Mouse (Mus musculus): Measurements from ENCODE around the gene Faah. TPM values are rescaled to one million over a fixed set of nuclear protein-coding genes. Genes with fewer than 3 reads are reported as not detected.

The Faah gene
- polyA plus RNA-seq, 1 experiment from 2014 or later, result 13.8 TPM

DNA sequence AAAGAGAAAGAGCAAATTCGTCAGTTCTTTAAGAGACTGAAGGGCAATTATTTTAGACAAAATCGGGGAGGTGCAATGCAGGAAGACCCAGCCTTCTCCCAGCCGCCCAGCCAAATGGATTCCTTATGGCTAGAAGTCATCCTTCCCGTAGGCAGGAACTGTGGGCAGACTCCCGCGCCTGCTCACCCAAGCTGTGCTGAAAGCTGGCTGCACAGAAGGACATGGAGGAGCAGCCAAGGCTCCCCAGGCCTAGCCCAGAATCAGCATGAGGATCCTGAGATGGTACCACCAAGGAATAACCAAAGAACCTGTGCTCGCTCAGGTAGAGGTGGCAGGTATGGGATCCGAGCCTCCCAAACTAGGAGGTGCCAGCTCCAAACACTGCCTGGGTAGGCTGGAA, 1.7 kb downstream of the Faah start:
- no peak for TF ChIP-seq CTCF (IDR thresholded peaks at IDR 0.05; ENCODE audit: low read depth)
- H3K36me3 ChIP-seq (ENCODE audit: insufficient read depth, low read length), result no peaks in the 10 kb centered on the region
- no peak overlapping the region for H3K9ac ChIP-seq (ENCODE audit: low read depth, low read length)
- peak overlapping the region; percentile 97 for H3K4me2 ChIP-seq (ENCODE audit: low read length)
- 39% methylated on average over 8 of the region's 8 CpGs for WGBS
- H3K27me3 ChIP-seq (ENCODE audit: insufficient read depth, low read length), result peaks cover 12% of the 10 kb centered on the region; the same call in 1 of the 2 replicates
- ATAC-seq (replicated peaks; ENCODE audit: low FRiP score, low read depth), result no peak
- no peak for DNase-seq (ENCODE audit: low spot score)
- H3K4me1 ChIP-seq (replicated peaks; ENCODE audit: insufficient read depth, low read length), result no peaks in the 10 kb centered on the region; the same call in 1 of the 2 replicates
- H3K27ac ChIP-seq, result no peak overlapping the region
- H3K9me3 ChIP-seq (replicated peaks; ENCODE audit: low read length), result no peaks in the 10 kb centered on the region
- no peak overlapping the region for H3K4me3 ChIP-seq (replicated peaks; ENCODE audit: low read depth, low read length)

DNA sequence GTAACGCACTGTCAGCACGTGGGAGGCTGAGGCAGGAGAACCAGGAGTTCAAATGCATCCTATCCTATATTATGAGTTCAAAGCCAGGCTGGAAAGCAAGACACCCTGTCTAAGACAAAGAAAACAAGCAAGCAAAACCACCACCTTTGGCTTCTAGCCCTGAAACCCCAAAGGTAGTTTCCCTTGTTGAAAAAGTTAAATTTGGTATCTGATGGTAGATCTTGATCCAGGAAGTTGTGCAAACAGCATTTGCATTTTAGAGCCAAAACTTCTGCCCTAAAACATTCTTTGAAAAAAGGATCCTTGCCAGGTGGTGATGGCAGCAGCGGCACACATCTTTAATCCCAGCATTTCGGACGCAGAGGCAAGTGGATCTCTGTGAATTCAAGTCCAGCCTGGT, 2.2 kb downstream of the Faah start:
- DNase-seq (ENCODE audit: low spot score) (no peak), ATAC-seq (replicated peaks; ENCODE audit: low FRiP score, low read depth) (no peak)
- no peak overlapping the region for H3K27ac ChIP-seq
- no peak overlapping the region for H3K9ac ChIP-seq (ENCODE audit: low read depth, low read length)
- no peaks in the 10 kb centered on the region for H3K36me3 ChIP-seq (ENCODE audit: insufficient read depth, low read length)
- H3K9me3 ChIP-seq (replicated peaks; ENCODE audit: low read length), result no peaks in the 10 kb centered on the region
- TF ChIP-seq CTCF (IDR thresholded peaks at IDR 0.05; ENCODE audit: low read depth), result no peak
- H3K4me3 ChIP-seq (replicated peaks; ENCODE audit: low read depth, low read length), result no peak overlapping the region
- H3K4me2 ChIP-seq (ENCODE audit: low read length), result no peak overlapping the region
- 78% methylated on average over 5 of the region's 5 CpGs for WGBS
- no peaks in the 10 kb centered on the region; the same call in 1 of the 2 replicates for H3K4me1 ChIP-seq (replicated peaks; ENCODE audit: insufficient read depth, low read length)
- peaks cover 12% of the 10 kb centered on the region; the same call in 1 of the 2 replicates for H3K27me3 ChIP-seq (ENCODE audit: insufficient read depth, low read length)

DNA sequence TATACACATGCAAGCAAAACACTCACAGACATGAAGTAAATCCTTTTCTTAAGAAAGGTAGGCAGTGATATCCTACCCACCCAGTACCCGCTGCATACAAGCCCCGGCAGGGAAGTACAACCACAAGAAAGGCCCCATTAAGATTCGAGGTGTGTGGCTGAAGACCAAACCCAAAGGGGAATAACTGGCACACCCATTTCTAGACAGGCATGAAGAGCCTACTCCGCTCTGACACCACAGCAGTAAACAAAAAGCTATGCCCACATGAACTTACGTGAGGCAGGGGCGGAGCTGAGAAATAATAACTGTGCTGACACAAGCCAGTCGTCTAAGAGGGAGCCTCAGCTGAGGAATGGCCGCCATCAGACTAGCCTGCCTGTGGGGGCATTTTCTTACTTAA, 7.5 kb downstream of the Faah start:
- no peaks in the 10 kb centered on the region for H3K36me3 ChIP-seq (ENCODE audit: insufficient read depth, low read length)
- DNase-seq (ENCODE audit: low spot score) (no peak), ATAC-seq (replicated peaks; ENCODE audit: low FRiP score, low read depth) (no peak)

DNA sequence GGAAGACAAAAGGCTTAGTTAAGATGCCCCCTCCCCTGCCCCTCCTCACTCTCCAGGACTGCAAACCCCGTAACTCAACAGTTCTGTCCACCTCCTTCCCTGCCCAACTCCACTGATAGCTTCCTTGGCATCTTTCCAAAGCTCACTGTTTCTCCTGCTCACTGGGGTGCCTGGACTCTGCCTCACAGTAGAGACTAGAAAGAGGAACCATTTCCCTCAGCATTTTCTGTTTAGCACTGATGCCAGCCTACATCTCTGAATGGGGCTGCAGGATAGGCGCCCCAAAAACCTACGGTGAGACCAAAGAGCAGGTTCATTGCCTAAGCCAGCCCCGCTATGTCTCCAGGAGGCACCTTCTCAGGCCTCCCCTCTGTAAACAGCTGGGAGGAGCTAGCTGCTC, 16.5 kb downstream of the Faah start:
- Histone ChIP-seq H3K4me1 (replicated peaks; ENCODE audit: insufficient read depth, low read length) (no peaks in the 10 kb centered on the region), H3K4me3 (replicated peaks; ENCODE audit: low read depth, low read length) (no peak overlapping the region), H3K36me3 (ENCODE audit: insufficient read depth, low read length) (no peaks in the 10 kb centered on the region), H3K27me3 (ENCODE audit: insufficient read depth, low read length) (no peaks in the 10 kb centered on the region), H3K4me2 (ENCODE audit: low read length) (no peak overlapping the region), H3K27ac (no peak overlapping the region), H3K9ac (ENCODE audit: low read depth, low read length) (no peak overlapping the region), H3K9me3 (replicated peaks; ENCODE audit: low read length) (no peaks in the 10 kb centered on the region)
- TF ChIP-seq CTCF (IDR thresholded peaks at IDR 0.05; ENCODE audit: low read depth), result no peak
- WGBS, result 70% methylated on average over 4 of the region's 4 CpGs
- ATAC-seq (replicated peaks; ENCODE audit: low FRiP score, low read depth), result no peak
- DNase-seq (ENCODE audit: low spot score), result no peak

More for the DNA sequence above, 7.5 kb downstream of the Faah start:
- TF ChIP-seq CTCF (IDR thresholded peaks at IDR 0.05; ENCODE audit: low read depth), result no peak
- WGBS, result 79% methylated on average over 8 of the region's 8 CpGs
- no peak overlapping the region for H3K4me2 ChIP-seq (ENCODE audit: low read length)
- H3K4me1 ChIP-seq (replicated peaks; ENCODE audit: insufficient read depth, low read length), result 0 out of 2 replicates have a peak, but pooled peaks cover 3% of the 10 kb centered on the region
- no peak overlapping the region for H3K4me3 ChIP-seq (replicated peaks; ENCODE audit: low read depth, low read length)
- H3K27ac ChIP-seq, result no peak overlapping the region
- no peak overlapping the region for H3K9ac ChIP-seq (ENCODE audit: low read depth, low read length)
- H3K27me3 ChIP-seq (ENCODE audit: insufficient read depth, low read length), result no peaks in the 10 kb centered on the region; the same call in 1 of the 2 replicates
- no peaks in the 10 kb centered on the region for H3K9me3 ChIP-seq (replicated peaks; ENCODE audit: low read length)

DNA sequence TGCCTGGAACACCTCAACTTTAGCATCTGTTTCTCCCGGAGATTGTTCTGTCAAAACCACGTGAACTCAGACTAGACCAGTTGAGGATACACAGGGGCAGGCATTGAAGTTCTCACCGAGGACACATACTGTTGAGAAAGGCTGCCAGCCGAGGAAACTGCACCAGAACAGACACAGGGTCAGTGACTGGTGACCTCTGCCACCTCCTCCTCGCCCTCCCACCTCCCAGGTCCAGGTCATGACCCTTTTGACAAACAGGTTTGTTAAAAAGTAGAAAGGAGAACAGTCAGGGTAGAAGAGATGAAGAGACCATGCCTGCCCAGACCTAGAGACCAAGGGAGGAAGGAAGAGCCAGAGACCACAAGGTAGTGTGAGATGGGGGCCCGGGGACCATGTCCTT, 17.1 kb downstream of the Faah start:
- no peak for TF ChIP-seq CTCF (IDR thresholded peaks at IDR 0.05; ENCODE audit: low read depth)
- Histone ChIP-seq H3K9ac (ENCODE audit: low read depth, low read length) (no peak overlapping the region), H3K27ac (no peak overlapping the region), H3K4me3 (replicated peaks; ENCODE audit: low read depth, low read length) (no peak overlapping the region), H3K27me3 (ENCODE audit: insufficient read depth, low read length) (no peaks in the 10 kb centered on the region), H3K36me3 (ENCODE audit: insufficient read depth, low read length) (no peaks in the 10 kb centered on the region), H3K4me2 (ENCODE audit: low read length) (no peak overlapping the region), H3K9me3 (replicated peaks; ENCODE audit: low read length) (no peaks in the 10 kb centered on the region), H3K4me1 (replicated peaks; ENCODE audit: insufficient read depth, low read length) (no peaks in the 10 kb centered on the region)
- DNase-seq (ENCODE audit: low spot score), result no peak
- 50% methylated on average over 6 of the region's 6 CpGs for WGBS
- no peak for ATAC-seq (replicated peaks; ENCODE audit: low FRiP score, low read depth)

DNA sequence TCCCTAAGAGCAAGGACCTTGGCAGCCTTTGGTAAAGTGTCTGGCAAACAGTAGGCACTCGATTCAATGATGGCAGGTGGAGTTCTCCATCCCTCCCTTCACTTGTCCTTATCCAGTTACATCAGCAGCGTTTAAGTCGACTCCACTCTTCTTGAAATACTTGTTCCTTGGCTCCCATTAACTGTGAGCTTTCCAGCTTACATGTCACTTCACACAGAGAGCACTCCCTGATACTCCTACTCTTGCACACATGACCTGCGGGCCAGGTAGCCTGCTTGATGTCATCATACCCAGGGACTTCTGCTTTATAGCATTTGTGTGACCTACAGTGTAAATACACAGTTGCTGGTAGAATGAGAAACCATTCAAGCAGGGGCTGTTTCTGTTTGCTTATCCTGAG, 21.0 kb downstream of the Faah start:
- Histone ChIP-seq H3K4me3 (replicated peaks; ENCODE audit: low read depth, low read length) (no peak overlapping the region), H3K27ac (no peak overlapping the region), H3K4me2 (ENCODE audit: low read length) (no peak overlapping the region), H3K9me3 (replicated peaks; ENCODE audit: low read length) (no peaks in the 10 kb centered on the region), H3K9ac (ENCODE audit: low read depth, low read length) (no peak overlapping the region), H3K4me1 (replicated peaks; ENCODE audit: insufficient read depth, low read length) (no peaks in the 10 kb centered on the region), H3K36me3 (ENCODE audit: insufficient read depth, low read length) (no peaks in the 10 kb centered on the region), H3K27me3 (ENCODE audit: insufficient read depth, low read length) (no peaks in the 10 kb centered on the region)
- ATAC-seq (replicated peaks; ENCODE audit: low FRiP score, low read depth) (no peak), DNase-seq (ENCODE audit: low spot score) (no peak)
- 62% methylated on average over 4 of the region's 4 CpGs for WGBS
- TF ChIP-seq CTCF (IDR thresholded peaks at IDR 0.05; ENCODE audit: low read depth), result no peak

DNA sequence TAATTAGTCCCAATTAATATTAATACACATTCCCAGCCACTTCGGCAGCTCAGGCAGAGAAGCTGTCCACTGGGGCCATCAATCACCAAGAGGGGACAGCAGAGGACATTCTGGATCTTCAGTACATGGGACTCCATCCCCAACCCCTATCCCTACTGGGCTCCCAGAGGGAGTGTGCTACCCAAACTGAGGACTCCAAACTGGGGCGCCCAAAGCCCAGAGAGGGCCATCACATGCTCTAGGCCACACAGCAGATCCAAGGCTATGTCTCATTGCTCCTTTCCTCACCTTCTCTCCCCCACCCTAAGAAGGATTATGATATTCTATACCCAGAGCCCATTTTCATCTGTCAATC, 22.4 kb downstream of the Faah start:
- H3K4me3 ChIP-seq (replicated peaks; ENCODE audit: low read depth, low read length), result no peak overlapping the region
- H3K27me3 ChIP-seq (ENCODE audit: insufficient read depth, low read length), result no peaks in the 10 kb centered on the region
- H3K4me2 ChIP-seq (ENCODE audit: low read length), result no peak overlapping the region
- no peak overlapping the region for H3K9ac ChIP-seq (ENCODE audit: low read depth, low read length)
- TF ChIP-seq CTCF (IDR thresholded peaks at IDR 0.05; ENCODE audit: low read depth), result no peak
- WGBS, result 77% methylated on average over 2 of the region's 2 CpGs
- H3K36me3 ChIP-seq (ENCODE audit: insufficient read depth, low read length), result no peaks in the 10 kb centered on the region
- H3K27ac ChIP-seq, result no peak overlapping the region
- no peak for DNase-seq (ENCODE audit: low spot score)
- ATAC-seq (replicated peaks; ENCODE audit: low FRiP score, low read depth), result no peak
- no peaks in the 10 kb centered on the region for H3K4me1 ChIP-seq (replicated peaks; ENCODE audit: insufficient read depth, low read length)
- no peaks in the 10 kb centered on the region for H3K9me3 ChIP-seq (replicated peaks; ENCODE audit: low read length)

All from kidney, postnatal 0 days (tissue).